9 mouse cellular contexts compared by ENCODE assay signal in the genomic region with DNA sequence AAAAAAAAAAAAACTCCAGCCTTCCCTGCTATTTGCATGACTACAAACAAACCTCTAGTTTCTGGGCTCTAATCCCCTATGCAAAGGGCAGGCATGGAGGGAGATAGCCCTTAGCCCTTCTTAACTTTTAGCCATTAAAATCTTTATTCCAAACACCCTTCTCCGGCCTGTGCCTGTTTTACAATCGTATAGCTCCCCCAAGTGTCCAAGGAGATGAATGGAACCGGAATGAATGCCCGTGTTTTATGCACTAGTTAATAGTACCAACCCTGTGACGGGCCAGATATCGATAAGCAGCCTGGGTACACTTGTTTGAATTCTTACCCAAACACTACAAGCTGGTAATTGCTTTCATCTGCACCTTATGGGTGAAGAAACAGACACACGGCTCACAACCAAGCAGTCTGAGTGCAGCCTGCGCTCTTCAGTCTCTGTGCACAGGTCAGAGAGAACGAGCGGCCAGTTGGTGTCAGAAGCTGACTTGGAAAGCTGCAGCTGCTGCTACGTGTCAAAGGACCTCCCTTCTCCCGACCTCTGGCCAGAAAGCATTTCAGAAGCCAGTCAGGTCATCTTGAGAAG.
DNase-seq lines count a peak whose midpoint lies in the region; ATAC-seq lines count a peak whose summit lies in the region.
"Had no signal": no experiment of that assay in that cellular context is flagged by ENCODE, and none has a peak within 500 bp of the region (broad histone marks: within the 10 kb centered on the region; RNA-seq: fewer than 3 reads in every experiment).

No protein-coding gene starts in this region.

- no peaks in the 10 kb centered on the region for H3K9me3 ChIP-seq in forebrain, embryonic 15.5 days
- H3K9me3 ChIP-seq in intestine, embryonic 14.5 days (ENCODE audit: control insufficient read depth, low read length): no peaks in the 10 kb centered on the region
- H3K9me3 ChIP-seq in limb, embryonic 13.5 days: no peaks in the 10 kb centered on the region
- no peaks in the 10 kb centered on the region for H3K9me3 ChIP-seq in neural tube, embryonic 11.5 days (ENCODE audit: control insufficient read depth, low read length)
- H3K9me3 ChIP-seq: liver, embryonic 15.5 days had no signal

- H3K36me3 ChIP-seq in forebrain, embryonic 15.5 days: no peaks in the 10 kb centered on the region
- H3K36me3 ChIP-seq in intestine, embryonic 14.5 days (ENCODE audit: control insufficient read depth, insufficient read depth, low read length): no peaks in the 10 kb centered on the region
- no peaks in the 10 kb centered on the region for H3K36me3 ChIP-seq in limb, embryonic 13.5 days
- no peaks in the 10 kb centered on the region for H3K36me3 ChIP-seq in neural tube, embryonic 11.5 days (ENCODE audit: control insufficient read depth, insufficient read depth, low read length)
- H3K36me3 ChIP-seq: liver, embryonic 15.5 days had no signal

- peak; percentile 57 for ATAC-seq in forebrain, embryonic 15.5 days (replicated peaks)
- peak; percentile 40; the same call in 1 of the 2 replicates for ATAC-seq in intestine, embryonic 14.5 days (replicated peaks; ENCODE audit: low FRiP score, low TSS enrichment, low read depth)
- peak; percentile 40; the same call in 1 of the 2 replicates for ATAC-seq in limb, embryonic 13.5 days (ENCODE audit: low FRiP score, low read depth)
- ATAC-seq in neural tube, embryonic 11.5 days (ENCODE audit: insufficient read depth, low FRiP score, low TSS enrichment): no peak

- H3K4me2 ChIP-seq in forebrain, embryonic 15.5 days (replicated peaks): no peak overlapping the region
- peak overlapping the region; percentile 9; the same call in 1 of the 2 replicates for H3K4me2 ChIP-seq in intestine, embryonic 14.5 days (ENCODE audit: low read length)
- H3K4me2 ChIP-seq in limb, embryonic 13.5 days (replicated peaks): peak overlapping the region; percentile 43
- H3K4me2 ChIP-seq in neural tube, embryonic 11.5 days (ENCODE audit: low read depth): no peak overlapping the region
- H3K4me2 ChIP-seq: liver, embryonic 15.5 days had no signal

- peak; percentile 8 for DNase-seq in gastrocnemius, adult 18-20 months (ENCODE audit: low spot score)
- no peak for DNase-seq in gastrocnemius, postnatal 14 days
- peak; percentile 70 for DNase-seq in adipocyte (ENCODE audit: low spot score)
- DNase-seq in intestine, embryonic 14.5 days (ENCODE audit: low spot score): peak; percentile 64
- peak; percentile 35 for DNase-seq in neural tube, embryonic 11.5 days (ENCODE audit: low spot score)
- DNase-seq in spleen, postnatal 36 days (ENCODE audit: low spot score in 2 of 2): no peak

- H3K27ac ChIP-seq in forebrain, embryonic 15.5 days (replicated peaks): no peak overlapping the region
- H3K27ac ChIP-seq in intestine, embryonic 14.5 days (ENCODE audit: low read depth): no peak overlapping the region
- no peak overlapping the region for H3K27ac ChIP-seq in limb, embryonic 13.5 days
- no peak overlapping the region for H3K27ac ChIP-seq in neural tube, embryonic 11.5 days (ENCODE audit: low read depth, low read length)
- H3K27ac ChIP-seq: liver, embryonic 15.5 days had no signal

- no peak overlapping the region for H3K4me3 ChIP-seq in forebrain, embryonic 15.5 days
- H3K4me3 ChIP-seq in intestine, embryonic 14.5 days (ENCODE audit: low read depth, low read length): no peak overlapping the region
- no peak overlapping the region for H3K4me3 ChIP-seq in limb, embryonic 13.5 days
- H3K4me3 ChIP-seq in neural tube, embryonic 11.5 days (ENCODE audit: low read depth, low read length): no peak overlapping the region
- H3K4me3 ChIP-seq: liver, embryonic 15.5 days had no signal

- H3K4me1 ChIP-seq in forebrain, embryonic 15.5 days: 0 out of 2 replicates have a peak, but pooled peaks cover 3% of the 10 kb centered on the region
- no peaks in the 10 kb centered on the region for H3K4me1 ChIP-seq in intestine, embryonic 14.5 days (replicated peaks; ENCODE audit: control insufficient read depth, insufficient read depth, low read length)
- no peaks in the 10 kb centered on the region for H3K4me1 ChIP-seq in limb, embryonic 13.5 days
- no peaks in the 10 kb centered on the region for H3K4me1 ChIP-seq in neural tube, embryonic 11.5 days (ENCODE audit: control insufficient read depth, insufficient read depth, low read length)
- H3K4me1 ChIP-seq: liver, embryonic 15.5 days had no signal

- no peak overlapping the region for H3K9ac ChIP-seq in forebrain, embryonic 15.5 days (replicated peaks)
- no peak overlapping the region for H3K9ac ChIP-seq in intestine, embryonic 14.5 days (ENCODE audit: low read length)
- H3K9ac ChIP-seq in limb, embryonic 13.5 days: 0 out of 2 replicates have a peak overlapping the region, but pooled peaks have one; percentile 19
- H3K9ac ChIP-seq in neural tube, embryonic 11.5 days (ENCODE audit: low read length): no peak overlapping the region
- H3K9ac ChIP-seq: liver, embryonic 15.5 days had no signal

- WGBS in forebrain, embryonic 15.5 days: 31% methylated on average over 12 of the region's 12 CpGs
- WGBS in intestine, embryonic 14.5 days: 26% methylated on average over 12 of the region's 12 CpGs
- WGBS in limb, embryonic 13.5 days: 24% methylated on average over 12 of the region's 12 CpGs
- 34% methylated on average over 12 of the region's 12 CpGs for WGBS in neural tube, embryonic 11.5 days

- no peaks in the 10 kb centered on the region for H3K27me3 ChIP-seq in forebrain, embryonic 15.5 days
- H3K27me3 ChIP-seq in intestine, embryonic 14.5 days (replicated peaks; ENCODE audit: control insufficient read depth, insufficient read depth, low read length): no peaks in the 10 kb centered on the region
- no peaks in the 10 kb centered on the region for H3K27me3 ChIP-seq in limb, embryonic 13.5 days
- no peaks in the 10 kb centered on the region for H3K27me3 ChIP-seq in neural tube, embryonic 11.5 days (ENCODE audit: control insufficient read depth, insufficient read depth, low read length)

- intact Hi-C loops in gastrocnemius, postnatal 14 days (cut with DNase I; ENCODE audit: low total_unique reads): loop anchor here (5.0 kb wide), 1 partner anchor 482 kb away; no protein-coding TSS in a partner anchor

Comparison
In these comparisons a context has a peak if more than half of its experiments do, and no peak if none do; other contexts are left out.
1. DNase-seq: peak in gastrocnemius, adult 18-20 months (single experiment), adipocyte (single experiment), intestine, embryonic 14.5 days (single experiment) and neural tube, embryonic 11.5 days (single experiment); none in gastrocnemius, postnatal 14 days (single experiment) and spleen, postnatal 36 days (0 of 2).
2. H3K4me2 ChIP-seq: peak in intestine, embryonic 14.5 days (single experiment) and limb, embryonic 13.5 days (single experiment); none in forebrain, embryonic 15.5 days (single experiment) and neural tube, embryonic 11.5 days (single experiment).